Mouse (Mus musculus) gastrocnemius, postnatal 14 days (tissue): Measurements from ENCODE around the gene Gfi1b. TPM values are rescaled to one million over a fixed set of nuclear protein-coding genes. Genes with fewer than 3 reads are reported as not detected.

ENCODE experiments used
- DNase-seq: peaks from one replicate; pipeline ENCODE4 v3.0.0; 2021; ENCODE audit warnings: mixed read lengths
- intact Hi-C: fragments of 180-260 bp; cut with DNase I; formaldehyde crosslinking; loops from one replicate; pipeline ENCODE4 v1.15.1; 2025; ENCODE audit warnings: low total_unique reads
- total RNA-seq, 2 experiments: library from RNA; stranded (reverse); gene quantifications; 2 replicates each; pipeline ENCODE4 v1.2.3; 2021

Gfi1b gene
- total RNA-seq, 2 experiments from 2014 or later, result not detected

DNA sequence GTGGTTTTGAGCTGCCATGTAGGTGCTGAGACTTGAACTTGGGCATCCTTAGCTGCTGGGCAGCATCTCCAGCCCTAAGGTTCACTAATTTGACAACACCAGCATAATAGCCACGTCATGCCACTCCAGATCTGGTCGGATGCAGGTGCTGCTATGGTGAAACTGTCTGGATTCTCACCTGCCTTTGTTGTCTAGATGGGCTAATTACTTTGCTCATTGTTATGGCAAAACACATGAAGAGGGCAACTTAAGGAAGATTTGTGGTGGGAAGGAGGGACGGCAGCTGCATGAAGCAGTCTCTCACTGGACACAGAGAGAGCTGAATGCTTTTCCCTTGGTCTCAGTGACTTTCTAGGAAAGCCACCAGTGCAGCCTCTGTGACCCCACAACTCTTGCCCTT, 4.3 kb upstream of the Gfi1b start:
- intact Hi-C loops, result no loop called here
- no peak for DNase-seq

DNA sequence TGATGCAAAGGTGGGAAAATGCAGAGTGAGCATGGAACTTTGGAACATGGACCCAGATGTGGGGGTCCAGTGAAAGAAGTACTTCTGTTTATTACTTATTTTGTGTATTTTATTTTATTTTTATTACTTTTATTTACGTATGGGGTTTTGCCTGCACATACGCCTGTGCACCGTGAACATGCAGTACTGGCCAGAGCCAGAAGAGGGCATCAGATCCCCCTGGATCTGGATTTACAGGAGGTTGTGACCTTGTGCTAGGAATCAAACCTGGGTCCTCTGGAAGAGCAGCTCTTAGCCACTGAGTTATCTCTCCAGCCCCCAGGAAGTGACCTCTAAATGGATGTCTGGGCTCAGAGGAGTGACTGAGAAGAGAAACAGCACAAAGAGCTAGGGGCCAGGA, 3.1 kb upstream of the Gfi1b start:
- intact Hi-C loops, result no loop called here
- DNase-seq, result no peak

DNA sequence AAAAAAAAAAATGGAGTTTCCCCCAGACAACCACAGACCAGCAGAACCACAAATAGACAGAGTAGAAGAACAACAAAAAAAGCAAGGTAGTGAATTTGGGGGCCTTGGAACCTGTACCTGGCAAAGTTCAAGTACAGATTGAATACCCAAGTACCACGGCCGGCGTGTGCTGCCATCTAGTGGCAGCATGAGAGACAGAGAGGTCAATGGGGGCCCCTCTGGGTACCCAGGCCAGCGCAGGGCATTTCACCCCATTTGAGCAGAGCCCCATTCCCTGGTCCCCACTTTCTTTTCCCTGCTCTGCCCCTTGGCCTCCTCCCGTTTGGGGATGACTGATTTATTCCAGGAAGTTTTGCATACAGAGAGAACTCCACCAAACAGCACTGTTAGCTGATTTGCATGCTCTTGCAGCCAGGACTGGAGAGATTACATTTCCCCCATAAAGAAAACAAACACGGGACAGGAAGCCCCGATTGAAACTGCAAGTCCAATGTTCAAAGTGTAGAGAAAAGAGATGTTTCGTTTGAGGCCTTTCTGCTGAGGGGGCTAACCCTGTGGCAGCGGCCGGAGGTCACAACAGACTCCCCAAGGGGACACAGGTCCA, 841 bp upstream of the Gfi1b start:
- peak; percentile 32 for DNase-seq
- intact Hi-C loops, result loop anchor here (1.0 kb wide), 1 partner anchor 28 kb away; no protein-coding TSS in a partner anchor

DNA sequence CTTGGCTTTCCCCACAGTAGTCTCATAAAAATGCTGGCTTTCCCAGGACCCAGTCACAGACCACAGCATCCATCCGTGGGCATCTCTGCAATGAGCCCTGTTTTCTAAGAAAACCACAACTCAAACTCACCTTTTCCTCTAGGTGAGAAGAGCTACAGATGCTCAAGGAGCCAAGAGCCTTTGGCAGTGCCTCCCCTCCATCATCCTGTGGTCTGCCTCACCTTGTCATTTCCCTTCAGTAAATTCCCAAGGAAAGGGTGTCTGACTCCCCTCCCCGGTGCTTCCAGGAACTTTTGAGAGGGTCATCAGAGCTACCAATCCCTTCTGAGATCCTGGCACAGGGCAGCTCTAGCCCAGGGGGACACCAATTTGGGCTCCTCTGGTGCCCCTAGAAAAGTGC, 671 bp downstream of the Gfi1b start:
- intact Hi-C loops, result no loop called here
- DNase-seq, result no peak

DNA sequence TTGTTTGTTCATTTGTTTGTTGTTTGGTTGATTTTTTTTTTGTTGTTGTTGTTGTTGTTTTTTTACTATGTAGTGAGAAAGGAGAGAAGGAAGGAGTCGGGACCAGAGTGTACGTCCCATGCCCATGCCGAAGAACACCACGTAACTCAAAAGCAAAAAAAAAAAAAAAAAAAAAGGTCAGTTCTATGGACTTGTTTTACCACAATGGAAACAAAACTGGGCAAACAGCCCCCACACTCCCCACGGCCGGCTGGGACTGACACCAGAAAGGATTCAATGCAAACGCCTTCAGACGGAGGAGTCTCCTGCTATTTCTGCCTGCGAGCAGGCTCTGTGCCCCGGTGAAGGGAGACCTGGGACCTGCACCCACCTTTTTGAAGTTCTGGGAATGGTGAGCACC, 1.3 kb downstream of the Gfi1b start:
- intact Hi-C loops, result no loop called here
- no peak for DNase-seq

DNA sequence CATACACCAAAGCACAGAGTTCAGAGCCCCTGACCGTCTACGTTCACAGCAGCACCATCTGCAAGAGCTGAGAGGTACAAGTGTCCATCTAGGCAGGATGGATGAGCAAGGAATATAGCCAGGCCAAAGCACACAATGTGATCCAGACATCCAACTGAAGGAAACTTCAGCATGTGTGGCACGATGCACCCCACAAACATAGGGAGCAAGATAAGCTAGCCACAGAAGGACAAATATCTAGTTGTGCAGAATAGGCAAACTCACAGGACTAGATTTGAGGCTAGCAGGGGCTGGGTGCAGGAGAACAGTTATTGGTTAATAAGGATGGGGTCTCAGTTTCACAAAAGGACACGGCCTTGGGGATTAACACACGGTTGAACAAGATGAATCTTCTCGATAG, 2.4 kb downstream of the Gfi1b start:
- DNase-seq, result no peak
- intact Hi-C loops, result no loop called here

DNA sequence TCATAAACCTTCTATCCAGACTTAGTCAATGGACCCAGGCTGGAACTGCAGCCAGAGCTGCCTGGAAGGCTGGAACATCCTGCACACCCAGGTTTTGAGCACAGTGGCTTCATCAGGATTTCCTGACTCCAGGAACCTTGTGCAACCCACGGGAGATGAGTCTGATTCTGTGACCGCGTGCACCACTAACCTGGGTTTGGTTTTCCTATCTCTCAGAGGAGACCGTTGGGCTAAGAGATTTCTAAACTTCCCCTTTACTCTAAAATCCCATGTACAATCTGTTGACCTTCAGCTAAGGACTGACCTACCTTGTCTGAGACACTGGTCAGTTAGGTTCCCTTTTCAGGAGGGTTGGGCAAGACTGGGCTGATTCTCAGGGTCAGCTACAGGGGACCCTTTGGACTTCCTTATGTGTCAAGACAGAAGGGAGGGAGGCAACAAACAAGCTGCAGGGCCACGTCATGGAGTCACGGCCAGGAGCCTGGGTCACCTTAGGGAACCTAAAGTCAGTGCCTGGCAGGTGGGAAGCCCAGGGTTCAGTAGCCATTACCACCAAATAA, 2.9 kb downstream of the Gfi1b start:
- intact Hi-C loops, result no loop called here

DNA sequence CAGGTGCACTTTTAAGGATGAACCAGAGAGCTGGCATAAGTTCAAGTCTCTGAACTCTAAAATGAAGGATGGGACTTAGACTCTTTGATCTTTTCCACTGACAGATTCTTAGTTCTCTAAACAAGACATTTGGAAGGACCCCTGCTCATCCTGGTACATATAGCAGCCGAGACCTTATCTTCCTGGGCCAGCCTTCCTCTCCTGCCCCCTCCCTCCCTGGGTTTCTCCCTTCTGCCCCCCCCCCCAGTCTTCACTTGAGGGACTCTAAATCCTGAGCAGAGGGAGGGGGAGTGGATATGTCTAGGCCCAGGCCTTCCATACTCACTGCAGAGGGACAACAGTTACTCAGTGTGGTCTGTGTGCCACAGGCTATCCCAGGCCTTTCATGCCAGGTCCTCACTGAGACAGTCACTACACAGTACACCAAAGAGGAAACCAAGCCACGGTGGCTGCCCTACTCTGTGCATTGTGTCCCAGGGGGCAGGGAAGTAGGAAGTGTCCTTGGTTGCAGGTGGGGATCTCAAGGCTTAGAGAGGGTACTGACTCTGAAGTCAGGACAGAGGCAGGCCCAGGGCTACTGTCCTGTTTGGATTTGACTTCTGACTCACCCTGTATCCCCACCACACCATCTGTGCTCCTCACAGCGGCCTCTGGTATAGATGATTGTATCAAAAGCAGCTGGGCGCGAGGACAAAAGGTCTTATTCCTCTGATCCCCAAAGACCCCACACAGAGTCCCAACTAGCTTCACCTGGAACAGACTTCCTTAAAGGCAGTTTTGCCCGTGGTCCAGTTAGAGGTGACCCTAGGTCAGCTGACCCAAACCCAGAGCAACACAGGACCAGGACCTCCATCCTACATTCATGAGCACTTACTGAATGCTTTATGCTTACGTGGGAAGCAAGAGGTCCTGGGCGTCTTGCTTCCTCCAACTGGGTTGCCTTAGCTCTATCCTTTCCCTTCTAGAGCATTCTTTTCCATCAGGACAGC, 4.0 kb downstream of the Gfi1b start:
- intact Hi-C loops, result no loop called here
- DNase-seq, result no peak

More for the DNA sequence above, 2.9 kb downstream of the Gfi1b start:
- DNase-seq, result no peak

DNA sequence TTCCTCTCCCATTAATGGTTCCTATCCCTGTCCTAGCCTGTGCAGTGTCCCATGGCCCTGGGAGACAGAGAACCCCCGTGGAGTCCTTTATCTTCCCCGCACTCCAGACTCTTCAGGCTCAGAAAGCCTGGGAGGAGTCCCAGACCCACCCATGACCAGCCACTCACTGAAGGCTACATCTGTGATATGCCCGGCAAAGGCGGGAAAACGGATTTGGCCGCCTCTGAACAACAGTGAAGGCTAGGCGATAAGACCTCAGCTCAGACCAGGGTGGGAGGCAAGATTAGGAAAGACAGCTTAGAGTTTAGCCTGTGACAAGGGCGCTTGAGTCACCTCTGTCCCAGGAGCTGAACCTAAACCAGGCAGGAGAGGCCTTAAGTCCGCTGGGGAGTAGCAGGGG, 4.9 kb downstream of the Gfi1b start:
- DNase-seq, result no peak
- intact Hi-C loops, result no loop called here

DNA sequence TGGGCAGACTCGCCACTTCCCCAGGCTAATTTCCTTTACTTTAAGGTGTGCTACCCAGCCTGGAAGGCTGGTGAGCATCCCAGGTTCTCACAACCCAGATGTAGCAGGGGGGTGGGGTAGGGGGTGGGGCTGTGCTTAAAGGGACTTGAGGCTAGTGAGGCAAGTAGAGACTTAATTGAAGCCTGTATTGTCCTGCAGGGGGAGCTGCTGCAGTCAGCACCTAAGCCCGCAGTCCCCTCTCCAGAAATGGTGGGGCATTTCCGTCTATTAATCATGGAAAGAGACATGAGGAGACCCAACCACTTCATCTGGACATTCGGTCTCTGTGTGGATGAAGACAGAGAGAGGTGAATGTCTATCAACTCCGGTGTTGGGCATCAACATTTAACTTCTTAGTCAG, 5.4 kb downstream of the Gfi1b start:
- intact Hi-C loops, result no loop called here
- no peak for DNase-seq

DNA sequence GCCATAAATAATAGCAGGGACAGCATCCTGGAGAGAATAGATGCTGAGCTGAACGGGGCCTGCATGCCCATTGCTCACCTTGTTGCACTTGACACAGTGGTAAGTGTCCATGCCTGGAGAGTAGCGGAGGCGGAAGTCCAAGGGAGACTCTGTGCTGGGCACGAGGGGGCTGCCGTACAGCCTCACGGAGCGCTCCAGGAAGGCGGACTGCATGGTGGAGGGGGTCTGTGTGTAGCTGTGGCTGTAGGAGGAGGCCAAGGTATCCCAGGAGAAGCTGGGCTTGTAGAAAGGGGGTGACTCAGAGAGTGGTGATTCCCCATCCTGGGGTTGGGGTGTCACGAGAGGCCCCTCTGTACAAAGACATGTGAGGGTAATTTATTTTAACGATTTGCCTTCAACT, 8.2 kb downstream of the Gfi1b start:
- no peak for DNase-seq
- intact Hi-C loops, result no loop called here

DNA sequence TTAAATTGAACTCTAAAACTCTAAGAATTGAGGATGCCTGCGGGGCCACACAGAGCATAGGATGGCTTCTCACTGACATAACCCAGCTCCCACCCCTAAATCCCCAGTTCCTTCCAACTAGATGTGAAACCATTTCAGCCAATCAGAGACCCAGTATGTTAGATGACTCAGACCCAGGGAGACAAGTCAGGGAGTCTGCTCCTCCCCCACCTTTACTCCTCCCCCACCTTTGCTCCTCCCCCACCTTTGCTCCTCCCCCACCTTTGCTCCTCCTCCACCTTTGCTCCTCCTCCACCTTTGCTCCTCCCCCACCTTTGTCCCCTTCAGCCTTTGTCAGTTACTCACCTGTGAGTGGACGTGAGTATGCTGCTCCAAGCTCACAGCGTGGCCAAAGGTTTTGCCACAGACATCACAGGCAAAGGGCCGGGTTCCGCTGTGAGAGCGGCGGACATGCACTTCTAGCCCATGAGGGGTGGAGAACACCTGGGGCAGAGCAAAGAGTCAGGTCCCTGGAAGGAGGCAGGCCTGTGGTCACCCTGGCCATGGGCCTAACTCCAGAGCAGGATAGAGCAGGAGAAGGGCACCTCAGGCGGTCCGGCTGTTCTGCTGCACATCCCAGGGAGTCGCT, 9.2 kb downstream of the Gfi1b start:
- DNase-seq, result no peak
- intact Hi-C loops, result no loop called here

DNA sequence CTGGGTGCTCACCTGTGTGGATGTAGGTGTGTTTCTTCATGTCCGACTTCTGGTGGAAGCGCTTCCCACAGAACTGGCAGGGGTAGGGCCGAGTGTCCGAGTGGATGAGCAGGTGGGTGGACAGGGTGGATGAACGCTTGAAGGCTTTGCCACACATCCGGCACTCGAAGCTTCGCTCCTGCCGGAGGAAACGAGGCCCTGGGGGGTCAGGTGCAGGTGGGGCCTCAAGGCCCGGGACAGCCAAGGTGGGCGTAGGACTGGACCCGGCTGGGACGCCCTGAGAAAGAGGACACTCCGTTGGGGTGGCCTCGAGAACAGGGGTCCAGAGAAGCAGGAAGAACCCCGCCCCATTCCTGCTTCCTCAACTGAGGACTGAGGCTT, 10.4 kb downstream of the Gfi1b start:
- intact Hi-C loops, result no loop called here

DNA sequence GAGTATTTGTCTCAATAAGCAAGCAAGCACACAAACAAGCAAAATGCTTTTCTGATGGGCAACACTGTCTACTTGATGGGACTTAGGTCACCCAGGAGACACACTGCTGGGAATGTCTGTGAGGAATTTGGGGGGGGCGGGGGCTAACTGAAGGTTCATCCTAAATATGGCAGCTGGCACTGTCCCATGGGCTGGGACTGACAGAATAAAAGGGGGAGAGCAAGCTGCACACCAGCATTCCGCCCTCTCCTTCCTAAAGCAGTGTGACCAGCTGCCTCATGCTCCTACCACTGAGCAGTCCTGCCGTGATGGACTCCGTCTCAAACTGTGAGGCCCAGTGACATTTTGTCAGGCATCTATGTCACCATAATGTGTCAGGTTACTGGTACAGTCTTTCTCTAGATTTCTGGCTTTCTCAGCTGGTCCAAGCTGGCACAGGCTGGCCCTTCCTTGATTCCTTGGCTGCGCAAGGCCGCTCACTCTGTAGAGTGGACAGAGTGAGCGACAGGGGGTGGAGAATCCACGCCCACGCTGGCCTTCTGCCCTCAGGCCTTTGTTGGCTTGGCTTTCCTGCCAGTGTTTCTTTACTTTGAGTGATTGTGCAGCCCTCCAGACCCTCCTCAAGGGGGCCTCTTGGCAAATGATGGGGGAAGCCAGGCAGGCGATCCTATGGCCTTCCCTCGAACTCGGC, 10.9 kb downstream of the Gfi1b start:
- intact Hi-C loops, result no loop called here
- DNase-seq, result no peak

More for the DNA sequence above, 10.4 kb downstream of the Gfi1b start:
- no peak for DNase-seq

DNA sequence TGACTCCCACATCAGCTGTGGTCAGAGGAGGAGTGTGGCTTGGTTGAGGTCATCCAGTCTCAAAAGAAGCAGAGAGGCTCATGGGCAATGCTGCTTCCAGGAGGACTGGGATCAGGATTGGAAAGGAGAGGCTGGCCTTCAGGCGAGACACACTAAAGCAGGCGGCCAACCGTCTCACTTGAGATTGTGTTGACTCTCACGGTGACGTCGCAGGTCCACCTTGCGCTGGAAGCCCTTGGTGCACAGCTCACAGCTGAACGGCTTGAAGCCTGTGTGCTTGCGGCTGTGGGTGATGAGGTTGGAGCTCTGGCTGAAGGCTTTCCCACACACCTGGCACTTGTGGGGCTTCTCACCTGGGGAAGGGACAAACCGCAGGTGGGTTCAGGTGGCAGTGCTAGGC, 11.9 kb downstream of the Gfi1b start:
- intact Hi-C loops, result no loop called here
- no peak for DNase-seq

DNA sequence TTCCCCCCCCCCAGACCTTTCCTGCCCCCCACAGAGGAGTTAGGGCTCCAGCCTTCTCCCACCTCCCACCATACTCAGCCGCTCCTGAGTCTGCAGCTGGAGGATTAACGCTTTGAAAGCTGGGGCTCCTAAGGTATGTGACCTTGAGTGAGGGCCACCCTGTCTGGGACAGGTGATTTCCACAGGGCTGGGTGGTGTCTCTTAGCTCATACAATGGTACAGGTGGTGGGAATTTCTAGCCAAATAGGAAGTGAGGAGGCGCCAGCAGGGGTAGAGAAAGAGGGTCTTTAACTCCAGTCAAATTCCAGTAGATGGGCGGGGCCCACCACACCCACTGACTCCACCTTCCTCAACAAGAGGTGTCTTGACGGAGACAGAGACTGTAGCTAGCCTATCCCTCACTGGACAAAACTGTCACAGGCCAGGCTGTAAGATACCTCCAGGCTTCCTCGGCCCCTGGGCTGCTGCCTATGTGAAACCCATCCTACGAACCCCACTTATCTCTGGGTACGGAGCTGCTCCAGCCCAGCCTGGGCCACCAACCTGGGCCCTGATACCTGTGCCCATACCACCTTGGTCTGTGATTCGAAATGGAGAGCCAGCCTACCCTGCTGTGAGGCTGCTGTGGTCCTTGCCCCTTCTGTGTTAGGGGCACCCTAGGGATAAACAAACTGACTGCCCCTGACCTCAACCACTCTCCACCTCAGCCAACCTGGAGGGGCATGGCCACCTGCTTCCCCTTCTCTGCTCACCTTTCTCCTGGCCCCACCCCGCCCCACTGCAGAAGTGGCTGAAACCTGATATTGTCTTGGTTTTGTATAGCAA, 14.2 kb downstream of the Gfi1b start:
- intact Hi-C loops, result no loop called here
- no peak for DNase-seq

DNA sequence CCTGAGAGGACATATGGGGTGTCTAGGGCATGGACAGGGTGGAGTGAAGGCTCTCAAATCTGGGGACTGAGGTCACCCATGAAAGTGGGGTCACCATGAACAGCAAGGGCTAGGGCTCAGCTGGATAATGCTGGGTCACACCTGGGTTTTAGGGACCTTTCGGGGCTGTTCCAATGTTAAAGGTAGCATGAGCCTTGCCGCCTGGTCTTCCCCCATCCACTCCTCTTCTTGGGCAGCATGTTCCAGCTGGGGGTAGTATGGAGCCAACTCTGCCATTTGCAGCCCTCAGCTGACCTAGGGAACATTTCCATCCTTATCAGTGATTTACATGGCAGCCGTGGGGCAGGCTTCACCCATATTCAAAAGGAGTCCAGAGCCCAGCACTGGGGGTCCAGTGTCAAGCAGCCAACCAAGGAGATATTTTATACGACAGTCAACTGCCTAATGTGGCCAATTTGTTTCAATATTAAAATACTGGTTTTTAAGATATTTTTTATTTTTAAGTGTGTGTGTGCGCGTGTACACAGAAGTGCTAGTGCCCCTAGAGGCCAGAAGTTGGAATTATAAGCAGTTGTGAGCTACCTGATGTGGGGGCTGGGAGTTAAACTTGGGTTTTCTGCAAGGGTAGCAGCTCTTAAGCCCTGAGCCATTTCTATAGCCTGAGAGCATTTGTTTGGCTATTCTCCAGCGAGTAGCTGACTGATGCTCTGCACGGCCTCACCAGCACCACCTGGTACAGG, 15.0 kb downstream of the Gfi1b start:
- DNase-seq, result no peak
- intact Hi-C loops, result no loop called here
